Mouse (Mus musculus): Measurements from ENCODE around the gene H2-Aa. TPM values are rescaled to one million over a fixed set of nuclear protein-coding genes. Genes with fewer than 3 reads are reported as not detected.
A peak's percentile ranks its signal among the peaks of the same experiment; 100 is the strongest.

Gene H2-Aa
- total RNA-seq, 2 experiments from 2014 or later: 40.5 to 44.8 TPM

- DNase-seq: peak; percentile 79
These were observed 24.6 kb downstream of the H2-Aa start for GRCm38 (mm10) chr17:34263068-34263467.

- DNase-seq: peak; percentile 72
These were observed 26.1 kb downstream of the H2-Aa start for GRCm38 (mm10) chr17:34261502-34261901.

DNA sequence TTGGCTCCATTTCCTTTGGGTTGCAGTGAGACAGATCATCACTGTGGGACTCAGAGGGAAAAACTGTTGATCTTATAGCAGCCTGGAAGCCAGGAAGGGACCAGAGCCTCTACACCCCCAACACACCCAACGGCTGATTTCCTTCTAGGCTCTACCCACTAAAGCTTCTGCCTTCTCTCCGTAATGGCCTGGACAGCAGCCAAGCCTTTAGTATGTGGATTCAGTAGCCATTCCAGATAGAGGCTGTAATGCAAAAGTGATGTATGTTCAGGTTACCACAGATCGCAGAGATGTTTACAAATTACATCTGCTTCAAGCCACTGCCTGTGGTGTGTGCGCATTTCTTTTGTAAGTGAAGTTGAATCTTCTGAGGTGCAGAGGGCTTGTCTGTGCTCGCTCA, 27.1 kb downstream of the H2-Aa start:
- no peak for DNase-seq

DNA sequence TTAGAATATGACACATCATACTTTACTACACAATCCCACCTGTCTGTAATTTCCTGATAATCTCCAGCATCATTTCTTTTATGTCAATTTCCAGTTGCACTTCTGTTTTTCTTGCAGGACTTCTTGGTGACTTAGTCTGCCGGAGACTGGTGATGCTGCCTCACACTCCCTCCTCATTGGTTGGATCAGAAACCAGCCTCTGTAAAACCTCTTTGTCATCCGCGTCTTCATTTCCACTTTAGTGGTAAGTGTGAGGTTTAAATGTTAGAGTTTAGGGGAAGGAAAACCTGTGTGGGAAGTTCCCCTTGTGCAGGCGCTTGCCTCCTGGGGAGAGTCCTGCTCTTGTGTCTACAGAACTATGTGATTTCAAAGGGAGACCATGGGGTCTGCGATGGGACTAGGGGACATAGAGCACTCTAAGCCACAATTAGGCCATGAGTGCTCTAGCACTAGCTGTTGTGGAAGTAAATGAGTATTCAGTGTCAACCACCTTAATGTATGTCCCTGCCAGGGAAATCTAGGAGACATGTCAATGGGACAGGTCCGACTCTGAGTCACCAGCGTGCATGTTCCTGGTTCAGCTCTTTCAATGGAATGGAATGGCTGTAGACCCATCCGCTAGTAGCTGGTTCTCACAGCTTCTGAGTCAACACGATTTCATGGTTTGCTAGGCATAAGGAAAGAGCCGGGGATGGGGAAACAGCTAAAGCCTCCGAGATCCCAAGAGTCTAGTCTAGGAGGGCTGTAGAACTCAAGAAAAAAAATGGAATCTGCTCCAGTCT, 29.8 kb downstream of the H2-Aa start, which contains the start of gene H2-Ab1:
Gene H2-Ab1, plus strand, starts transcription at position 96 of the 782 bp plus-strand sequence.
- DNase-seq: peak; percentile 88

GRCm38 (mm10) chr17:34256501-34256900, 31.1 kb downstream of the H2-Aa start:
- DNase-seq: no peak

DNA sequence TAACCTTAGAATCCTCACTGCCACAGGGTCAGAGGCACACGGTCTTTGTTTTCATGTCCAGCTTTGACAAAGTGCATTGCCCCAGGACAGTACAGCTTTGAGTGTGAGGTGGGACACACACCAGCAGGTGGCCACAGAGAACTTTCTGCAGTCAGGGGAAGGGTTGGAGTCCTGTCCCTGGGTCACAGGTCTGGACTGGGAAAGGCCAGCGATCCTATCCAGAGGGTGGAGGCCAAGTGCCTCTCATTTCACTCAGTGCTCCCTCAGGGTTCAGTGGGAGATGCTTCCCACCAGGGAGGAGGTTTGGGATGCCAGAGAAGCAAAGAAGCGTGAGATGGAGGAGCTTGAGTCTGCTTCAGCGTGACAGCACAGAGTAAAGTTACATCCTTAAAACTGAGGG, 36.0 kb downstream of the H2-Aa start:
- DNase-seq: no peak

GRCm38 (mm10) chr17:34249878-34250277, 37.7 kb downstream of the H2-Aa start:
- peak; percentile 45 for DNase-seq

GRCm38 (mm10) chr17:34249361-34249760, 38.3 kb downstream of the H2-Aa start:
- no peak for DNase-seq

- no peak for DNase-seq
These were observed 38.9 kb downstream of the H2-Aa start for GRCm38 (mm10) chr17:34248764-34249163.

- DNase-seq: no peak
These were observed 40.6 kb downstream of the H2-Aa start for GRCm38 (mm10) chr17:34247047-34247446.

DNA sequence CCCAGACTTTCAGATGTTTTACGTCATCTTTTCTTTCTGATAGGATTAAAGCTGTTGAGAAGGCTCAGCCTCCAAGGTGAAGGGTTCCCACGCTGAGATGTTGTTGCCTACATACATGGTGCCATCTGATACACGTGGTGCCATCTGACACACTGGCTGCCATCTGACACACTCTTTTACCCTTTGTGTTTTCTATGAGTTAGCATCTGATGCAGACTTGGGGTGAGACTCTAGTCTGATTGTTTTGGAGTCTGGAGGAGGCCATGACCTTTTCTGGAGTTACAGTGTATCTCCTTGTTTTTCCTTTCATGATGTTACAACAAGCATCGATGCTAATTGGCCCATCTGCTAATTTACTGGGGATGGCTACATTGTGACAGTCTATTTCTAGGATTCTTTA, 43.0 kb downstream of the H2-Aa start:
- DNase-seq: no peak

DNA sequence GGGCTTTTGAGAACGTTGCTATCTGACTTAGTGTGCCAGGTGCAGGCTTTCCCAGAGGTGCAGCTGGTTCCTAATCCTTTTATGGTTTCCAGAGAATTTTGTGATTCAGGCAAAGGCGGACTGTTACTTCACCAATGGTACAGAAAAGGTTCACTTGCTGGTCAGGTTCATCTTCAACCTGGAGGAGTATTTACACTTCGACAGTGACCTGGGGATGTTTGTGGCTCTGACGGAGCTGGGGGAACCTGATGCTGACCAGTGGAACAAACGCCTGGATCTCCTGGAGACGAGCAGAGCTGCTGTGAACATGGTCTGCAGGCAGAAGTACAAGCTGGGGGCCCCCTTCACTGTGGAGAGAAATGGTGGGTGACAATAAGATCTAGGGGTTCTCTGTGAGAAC, 46.7 kb downstream of the H2-Aa start:
- no peak for DNase-seq

- DNase-seq: no peak
These were observed 47.3 kb downstream of the H2-Aa start for GRCm38 (mm10) chr17:34240366-34240765.

- no peak for DNase-seq
These were observed 48.0 kb downstream of the H2-Aa start for GRCm38 (mm10) chr17:34239601-34240041.

DNA sequence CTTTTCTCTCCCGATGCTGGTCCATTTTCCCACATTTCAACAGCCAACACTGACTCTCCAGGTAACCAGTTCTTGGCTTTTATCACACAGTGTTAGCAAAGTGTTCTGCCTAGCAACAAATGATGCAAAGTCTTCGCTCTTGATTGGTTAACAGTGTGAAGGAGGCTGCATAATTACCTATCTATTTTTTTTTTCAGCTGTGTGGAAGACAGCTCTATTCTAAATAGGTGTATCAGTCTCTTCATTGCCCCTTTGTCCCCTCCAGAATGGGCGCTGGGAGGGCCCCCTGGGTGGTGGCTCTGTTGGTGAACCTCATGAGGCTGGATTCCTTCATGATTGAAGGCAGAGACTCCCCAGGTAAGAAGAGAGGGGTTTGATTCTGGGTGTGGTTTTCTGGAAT, 48.9 kb downstream of the H2-Aa start, which contains the start of gene H2-Ob:
Gene H2-Ob, plus strand, starts transcription at position 198 of the 400 bp plus-strand sequence.
- peak; percentile 46 for DNase-seq

- DNase-seq: no peak
These were observed 49.9 kb downstream of the H2-Aa start for GRCm38 (mm10) chr17:34237741-34238140.

DNA sequence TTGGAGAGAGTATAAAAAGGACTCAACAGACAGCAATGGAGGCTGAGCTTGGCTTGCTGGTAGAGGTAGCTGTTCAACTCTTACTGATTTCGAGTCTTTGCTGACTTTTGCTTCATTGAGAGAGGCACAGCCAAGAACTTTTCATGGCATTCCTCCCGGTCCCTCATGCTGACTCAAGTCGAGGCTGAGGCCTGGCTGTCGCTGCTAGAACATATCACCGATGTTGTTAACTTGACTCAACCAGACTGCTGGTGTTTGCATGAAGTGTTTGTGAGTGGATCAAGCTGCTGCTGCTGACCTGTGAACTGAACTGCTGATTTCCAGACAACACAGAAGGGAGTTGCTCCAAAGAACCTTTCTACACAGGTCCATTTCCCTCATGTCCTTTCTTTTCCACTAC, 50.9 kb downstream of the H2-Aa start:
- no peak for DNase-seq

GRCm38 (mm10) chr17:34234926-34235325, 52.7 kb downstream of the H2-Aa start:
- peak; percentile 85 for DNase-seq

Other genes with a start within 250 kb of the H2-Aa start
- gene Col11a2, start 248.4 kb downstream of the H2-Aa start, total RNA-seq (2021): 10 to 100 TPM in 1 of 2 experiments, 1 to 10 TPM in 1; 4.2 to 15.0 TPM
- 1 to 10 TPM; 1.4 to 1.5 TPM for gene H2-Oa, start 195.5 kb downstream of the H2-Aa start, total RNA-seq (2021)
- 10 to 100 TPM in 1 of 2 experiments, 1 to 10 TPM in 1; 8.9 to 15.2 TPM for gene H2-DMa, start 168.3 kb downstream of the H2-Aa start, total RNA-seq (2021)
- 100 to 1,000 TPM; 170 to 181 TPM for gene Brd2, start 165.2 kb downstream of the H2-Aa start, total RNA-seq (2021)
- 1 to 10 TPM; 4.5 to 4.8 TPM for gene H2-DMb2, start 144.5 kb downstream of the H2-Aa start, total RNA-seq (2021)
- gene H2-DMb1, start 134.8 kb downstream of the H2-Aa start, total RNA-seq (2021): 1 to 10 TPM; 3.6 to 5.8 TPM
- gene Tap1, start 100.3 kb downstream of the H2-Aa start, total RNA-seq (2021): 10 to 100 TPM; 11.9 to 15.5 TPM
- 10 to 100 TPM; 13.5 to 18.2 TPM for gene Psmb9, start 100.1 kb downstream of the H2-Aa start, total RNA-seq (2021)
- gene Psmb8, start 90.1 kb downstream of the H2-Aa start, total RNA-seq (2021): 10 to 100 TPM; 22.8 to 29.1 TPM
- 10 to 100 TPM; 32.8 to 35.0 TPM for gene Tap2, start 84.3 kb downstream of the H2-Aa start, total RNA-seq (2021)
- 1 to 10 TPM; 2.7 to 3.5 TPM for gene H2-Ob, start 48.9 kb downstream of the H2-Aa start, total RNA-seq (2021)
- gene H2-Ab1, start 30.1 kb downstream of the H2-Aa start, total RNA-seq (2021): 10 to 100 TPM; 27.9 to 36.1 TPM
- 10 to 100 TPM; 33.3 to 37.7 TPM for gene H2-Eb1, start 18.0 kb upstream of the H2-Aa start, total RNA-seq (2021)
- under 1 TPM; 0.21 to 0.39 TPM for gene H2-Eb2, start 37.8 kb upstream of the H2-Aa start, total RNA-seq (2021)
- gene Btnl2, start 67.0 kb upstream of the H2-Aa start, total RNA-seq (2021): under 1 TPM; 0.48 to 0.66 TPM
- not detected for gene Btnl1, start 89.3 kb upstream of the H2-Aa start, total RNA-seq (2021)
- gene BC051142, start 111.0 kb upstream of the H2-Aa start, total RNA-seq (2021): 1 to 10 TPM; 1.5 to 3.6 TPM
- gene Btnl4, start 189.5 kb upstream of the H2-Aa start, total RNA-seq (2021): not detected
- gene Btnl6, start 229.5 kb upstream of the H2-Aa start, total RNA-seq (2021): not detected

Data from adrenal gland, postnatal 10 days (tissue).